Mouse (Mus musculus) small intestine, adult 2 months (tissue): ENCODE results near the gene Prdm16.

Experiments used
- CTCF ChIP-seq: fragments of 200-500 bp; IDR thresholded peaks from 2 replicates; pipeline ENCODE4 v1.5.1; 2012; ENCODE audit warnings: low read depth, mild to moderate bottlenecking, control low read depth, inconsistent platforms, low read length, moderate library complexity, mixed read lengths; ENCODE audit not compliant: insufficient replicate concordance, insufficient read length; ENCODE audit errors: extremely low read depth
- POLR2A ChIP-seq: fragments of 200-500 bp; IDR thresholded peaks from 2 replicates; pipeline ENCODE4 v1.6.1; 2012; ENCODE audit warnings: low read depth, mild to moderate bottlenecking, control low read depth, inconsistent platforms, low read length, moderate library complexity

- TF ChIP-seq CTCF (no peak), POLR2A (no peak)
Measured at GRCm38 (mm10) chr4:154598357-154598756, 38.3 kb downstream of the Prdm16 start.
